Mouse (Mus musculus): ENCODE measurements at regions not wholly inside any gene's neighbourhood (a gene's known extent, or its start where the extent isn't known, plus 50 kb on each side); places are given as distances from the start of the nearest gene placed in this dataset.
A peak's percentile ranks its signal among the peaks of the same experiment; 100 is the strongest.

- Histone ChIP-seq H3K4me3 (replicated peaks in 1 of 3; ENCODE audit: low read depth in 2 of 3, low read length in 2 of 3, poor library complexity in 1 of 3) (no peak overlapping the region), H3K4me1 (ENCODE audit: control insufficient read depth in 1 of 2, insufficient read depth in 2 of 2) (peaks cover 0 to 3% of the 10 kb centered on the region in 2 experiments; a peak in 2 of 4 replicates), H3K79me2 (replicated peaks; ENCODE audit: control insufficient read depth, extremely low read depth, insufficient read depth, poor library complexity, severe bottlenecking) (no peaks in the 10 kb centered on the region), H3K36me3 (replicated peaks in 1 of 2; ENCODE audit: control insufficient read depth in 1 of 2, insufficient read depth in 1 of 2, low read length in 1 of 2) (no peaks in the 10 kb centered on the region), H3K9me3 (replicated peaks; ENCODE audit: low read length) (no peaks in the 10 kb centered on the region), H3K27me3 (replicated peaks) (no peaks in the 10 kb centered on the region), H3K4me2 (ENCODE audit: insufficient read depth, low read depth, poor library complexity, severe bottlenecking) (no peak overlapping the region), H3K9ac (ENCODE audit: insufficient read depth, low read depth) (no peak overlapping the region), H3K27ac (ENCODE audit: insufficient read depth, low read depth) (no peak overlapping the region)
- in situ Hi-C loops (cut with MboI; ENCODE audit: low pct_ligation_motif_present, low pct_unique_long_range_greater_than_20kb, low sequenced_read_pairs) (no loop called here), dilution Hi-C loops (cut with MboI; ENCODE audit: extremely low pct_ligation_motif_present, extremely low pct_unique_long_range_greater_than_20kb, low sequenced_read_pairs) (no loop called here)
- TF ChIP-seq SIN3A (IDR thresholded peaks at IDR 0.05; ENCODE audit: low read length) (no peak), CTCF (conservative IDR thresholded peaks at IDR 0.05 in 1 of 2, IDR thresholded peaks at IDR 0.05 in 1 of 2; ENCODE audit: low read depth in 2 of 2, low read length in 2 of 2) (peak in 1 of 2 experiments; percentile 44; a peak in 2 of 4 replicates), POLR2AphosphoS2 (IDR thresholded peaks at IDR 0.05; ENCODE audit: low read depth, low read length) (no peak), RAD21 (IDR thresholded peaks at IDR 0.05; ENCODE audit: low read depth, low read length) (peak; percentile 45), JUND (conservative IDR thresholded peaks at IDR 0.05; ENCODE audit: low read depth, low read length) (no peak), POLR2A (IDR thresholded peaks at IDR 0.05; ENCODE audit: low read depth, low read length) (no peak), SMC3 (IDR thresholded peaks at IDR 0.05; ENCODE audit: low read depth, low read length) (peak; percentile 19; the same call in 1 of the 2 replicates)
- DNase-seq (ENCODE audit: extremely low read depth): no peak
Measured at GRCm38 (mm10) chr5:64408938-64409337, 252.8 kb downstream of the Tbc1d1 start.

- TF ChIP-seq ELF1 (IDR thresholded peaks at IDR 0.05; ENCODE audit: low read depth, low read length) (no peak), USF1 (IDR thresholded peaks at IDR 0.05; ENCODE audit: low read depth, low read length) (no peak), PAX5 (IDR thresholded peaks at IDR 0.05; ENCODE audit: low read length) (no peak), KAT2A (IDR thresholded peaks at IDR 0.05; ENCODE audit: insufficient replicate concordance, low read length) (no peak), GABPA (IDR thresholded peaks at IDR 0.05; ENCODE audit: insufficient replicate concordance, low read depth, low read length) (no peak), MAFK (IDR thresholded peaks at IDR 0.05; ENCODE audit: insufficient replicate concordance, low read length) (no peak), IRF4 (IDR thresholded peaks at IDR 0.05; ENCODE audit: low read depth, low read length) (no peak), MXI1 (IDR thresholded peaks at IDR 0.05; ENCODE audit: low read depth, low read length) (no peak), POLR2AphosphoS2 (IDR thresholded peaks at IDR 0.05; ENCODE audit: low read depth, low read length) (no peak)
- H3K9ac ChIP-seq (ENCODE audit: insufficient read depth, low read depth): no peak overlapping the region
- in situ Hi-C loops (cut with MboI; ENCODE audit: low pct_ligation_motif_present, low pct_unique_long_range_greater_than_20kb, low sequenced_read_pairs) (no loop called here), dilution Hi-C loops (cut with MboI; ENCODE audit: extremely low pct_ligation_motif_present, extremely low pct_unique_long_range_greater_than_20kb, low sequenced_read_pairs) (no loop called here)
- H3K27me3 ChIP-seq (replicated peaks): no peaks in the 10 kb centered on the region
- H3K79me2 ChIP-seq (replicated peaks; ENCODE audit: control insufficient read depth, extremely low read depth, insufficient read depth, poor library complexity, severe bottlenecking): no peaks in the 10 kb centered on the region
- H3K9me3 ChIP-seq (replicated peaks; ENCODE audit: low read length): no peaks in the 10 kb centered on the region
- H3K4me2 ChIP-seq (ENCODE audit: insufficient read depth, low read depth, poor library complexity, severe bottlenecking): no peak overlapping the region
- no peak overlapping the region for H3K4me3 ChIP-seq (replicated peaks in 1 of 3; ENCODE audit: low read depth in 2 of 3, low read length in 2 of 3, poor library complexity in 1 of 3)
- no peak for DNase-seq (ENCODE audit: extremely low read depth)
- no peaks in the 10 kb centered on the region for H3K36me3 ChIP-seq (replicated peaks in 1 of 2; ENCODE audit: control insufficient read depth in 1 of 2, insufficient read depth in 1 of 2, low read length in 1 of 2)
- no peak overlapping the region for H3K27ac ChIP-seq (ENCODE audit: insufficient read depth, low read depth)
- H3K4me1 ChIP-seq (ENCODE audit: control insufficient read depth in 1 of 2, insufficient read depth in 2 of 2): peaks cover 0 to 3% of the 10 kb centered on the region in 2 experiments; a peak in 2 of 4 replicates
Measured at GRCm38 (mm10) chr5:64410621-64411020, 254.5 kb downstream of the Tbc1d1 start.

DNA sequence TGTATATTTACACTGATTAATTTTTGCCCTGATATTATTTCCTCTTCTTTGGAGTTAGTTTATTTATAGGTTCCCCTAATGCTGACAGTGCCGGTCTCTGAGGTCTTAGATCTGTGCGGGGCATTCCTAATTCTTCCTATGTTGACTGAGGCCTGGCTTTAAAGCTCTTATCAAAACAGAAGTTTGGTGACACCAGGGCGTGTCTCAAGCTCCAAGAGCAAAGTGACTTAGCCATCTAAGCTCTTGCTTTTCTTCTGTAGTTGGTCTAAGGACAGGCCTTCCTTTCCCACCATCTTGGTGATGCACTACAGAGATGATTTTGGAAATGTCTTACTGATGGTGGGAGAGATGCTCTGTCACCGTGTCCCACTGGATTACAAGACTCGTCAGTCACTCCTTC lies 258.4 kb downstream of the Tbc1d1 start:
- H3K9me3 ChIP-seq (replicated peaks; ENCODE audit: low read length): no peaks in the 10 kb centered on the region
- H3K36me3 ChIP-seq (replicated peaks in 1 of 2; ENCODE audit: control insufficient read depth in 1 of 2, insufficient read depth in 1 of 2, low read length in 1 of 2): no peaks in the 10 kb centered on the region
- no peak overlapping the region for H3K9ac ChIP-seq (ENCODE audit: insufficient read depth, low read depth)
- H3K4me3 ChIP-seq (replicated peaks in 1 of 3; ENCODE audit: low read depth in 2 of 3, low read length in 2 of 3, poor library complexity in 1 of 3): no peak overlapping the region
- H3K4me1 ChIP-seq (ENCODE audit: control insufficient read depth in 1 of 2, insufficient read depth in 2 of 2): peaks cover 0 to 3% of the 10 kb centered on the region in 2 experiments; a peak in 2 of 4 replicates
- in situ Hi-C loops (cut with MboI; ENCODE audit: low pct_ligation_motif_present, low pct_unique_long_range_greater_than_20kb, low sequenced_read_pairs) (no loop called here), dilution Hi-C loops (cut with MboI; ENCODE audit: extremely low pct_ligation_motif_present, extremely low pct_unique_long_range_greater_than_20kb, low sequenced_read_pairs) (no loop called here)
- TF ChIP-seq PAX5 (IDR thresholded peaks at IDR 0.05; ENCODE audit: low read length) (no peak), CHD2 (IDR thresholded peaks at IDR 0.05; ENCODE audit: low read length) (no peak), POLR2A (IDR thresholded peaks at IDR 0.05; ENCODE audit: low read depth, low read length) (no peak), ELF1 (IDR thresholded peaks at IDR 0.05; ENCODE audit: low read depth, low read length) (no peak), ZC3H11A (IDR thresholded peaks at IDR 0.05; ENCODE audit: low read depth, low read length) (no peak), MAZ (IDR thresholded peaks at IDR 0.05; ENCODE audit: low read depth, low read length) (no peak), KAT2A (IDR thresholded peaks at IDR 0.05; ENCODE audit: insufficient replicate concordance, low read length) (no peak), CHD1 (IDR thresholded peaks at IDR 0.05; ENCODE audit: low read depth, low read length) (no peak), NELFE (IDR thresholded peaks at IDR 0.05; ENCODE audit: low read depth, low read length) (no peak), IRF4 (IDR thresholded peaks at IDR 0.05; ENCODE audit: low read depth, low read length) (no peak)
- no peak overlapping the region for H3K4me2 ChIP-seq (ENCODE audit: insufficient read depth, low read depth, poor library complexity, severe bottlenecking)
- no peaks in the 10 kb centered on the region for H3K27me3 ChIP-seq (replicated peaks)
- no peak overlapping the region for H3K27ac ChIP-seq (ENCODE audit: insufficient read depth, low read depth)
- H3K79me2 ChIP-seq (replicated peaks; ENCODE audit: control insufficient read depth, extremely low read depth, insufficient read depth, poor library complexity, severe bottlenecking): no peaks in the 10 kb centered on the region
- DNase-seq (ENCODE audit: extremely low read depth): no peak

All from CH12.LX (cell line).